Mouse (Mus musculus) hindbrain, embryonic 11.5 days (tissue): Measurements from ENCODE around the gene Fam228a. TPM values are rescaled to one million over a fixed set of nuclear protein-coding genes. Genes with fewer than 3 reads are reported as not detected.
"Not testable (repeated sequence)": the region's sequence is repeated elsewhere in the genome, so short reads cannot be mapped to it uniquely, and the experiment has no call there.

Experiments used
- ATAC-seq: fragments of 200-750 bp; cut with Nextera tagmentation; 2 replicates; pipeline ENCODE4 v1.8.0; 2017; ENCODE audit warnings: mild to moderate bottlenecking, moderate TSS enrichment, moderate library complexity; ENCODE audit not compliant: low FRiP score
- DNase-seq: peaks from one replicate; pipeline ENCODE4 v3.0.0-alpha.2; 2015; ENCODE audit warnings: low spot score
- H3K27ac ChIP-seq: fragments of 300-500 bp; sonication (generic); 2 replicates; pipeline ENCODE4 v1.5.1; 2014; ENCODE audit warnings: mild to moderate bottlenecking, low read depth, low read length
- H3K27me3 ChIP-seq: fragments of 300-500 bp; sonication (generic); 2 replicates; pipeline ENCODE4 v1.6.1; 2014; ENCODE audit warnings: mild to moderate bottlenecking, low read length, moderate library complexity, mixed read lengths; ENCODE audit not compliant: control insufficient read depth, insufficient read depth
- H3K36me3 ChIP-seq: fragments of 300-500 bp; sonication (generic); 2 replicates; pipeline ENCODE4 v1.6.1; 2014; ENCODE audit warnings: mild to moderate bottlenecking, low read length, moderate library complexity, mixed read lengths; ENCODE audit not compliant: control insufficient read depth, insufficient read depth
- H3K4me1 ChIP-seq: fragments of 300-500 bp; sonication (generic); replicated peaks from 2 replicates; pipeline ENCODE4 v1.6.1; 2014; ENCODE audit warnings: low read length, mixed read lengths; ENCODE audit not compliant: control insufficient read depth, insufficient read depth
- H3K4me2 ChIP-seq: fragments of 300-500 bp; sonication (generic); replicated peaks from 2 replicates; pipeline ENCODE4 v1.6.1; 2014; ENCODE audit warnings: mild to moderate bottlenecking, low read depth, low read length
- H3K4me3 ChIP-seq: fragments of 300-500 bp; sonication (generic); 2 replicates; pipeline ENCODE4 v1.5.1; 2014; ENCODE audit warnings: low read depth, low read length
- H3K9ac ChIP-seq: fragments of 300-500 bp; sonication (generic); 2 replicates; pipeline ENCODE4 v1.6.1; 2014; ENCODE audit warnings: low read depth, low read length
- H3K9me3 ChIP-seq: fragments of 300-500 bp; sonication (generic); 2 replicates; pipeline ENCODE4 v1.6.1; 2016; ENCODE audit warnings: low read length; ENCODE audit not compliant: control insufficient read depth
- WGBS: fragments of 180-500 bp; shearing (Covaris S2); extraction: QIAGEN DNeasy Blood & Tissue Kit; methylation state at CpG from one replicate; pipeline ENCODE4 v1.1.7; 2014; 5-methylcytosine and 5-hydroxymethylcytosine counted together
- polyA plus RNA-seq: library from polyadenylated mRNA; unstranded; fragments of >200 nt; fragmentation: Nextera tagmentation; extraction: Ambion mirVana; gene quantifications from 2 replicates; pipeline ENCODE4 v1.2.1, GENCODE M21; 2014

The Fam228a gene
- polyA plus RNA-seq, 1 experiment from 2014 or later: 1.4 TPM

GRCm38 (mm10) chr12:4708296-4708695, 29.9 kb downstream of the Fam228a start:
- no peak overlapping the region for H3K4me3 ChIP-seq
- ATAC-seq (no peak), DNase-seq (no peak)
- no peaks in the 10 kb centered on the region for H3K4me1 ChIP-seq
- no peak overlapping the region for H3K9ac ChIP-seq
- no peaks in the 10 kb centered on the region for H3K9me3 ChIP-seq
- H3K27me3 ChIP-seq: no peaks in the 10 kb centered on the region
- no peak overlapping the region for H3K27ac ChIP-seq
- no peak overlapping the region for H3K4me2 ChIP-seq
- WGBS: 81% methylated on average over 4 of the region's 4 CpGs
- H3K36me3 ChIP-seq: no peaks in the 10 kb centered on the region

DNA sequence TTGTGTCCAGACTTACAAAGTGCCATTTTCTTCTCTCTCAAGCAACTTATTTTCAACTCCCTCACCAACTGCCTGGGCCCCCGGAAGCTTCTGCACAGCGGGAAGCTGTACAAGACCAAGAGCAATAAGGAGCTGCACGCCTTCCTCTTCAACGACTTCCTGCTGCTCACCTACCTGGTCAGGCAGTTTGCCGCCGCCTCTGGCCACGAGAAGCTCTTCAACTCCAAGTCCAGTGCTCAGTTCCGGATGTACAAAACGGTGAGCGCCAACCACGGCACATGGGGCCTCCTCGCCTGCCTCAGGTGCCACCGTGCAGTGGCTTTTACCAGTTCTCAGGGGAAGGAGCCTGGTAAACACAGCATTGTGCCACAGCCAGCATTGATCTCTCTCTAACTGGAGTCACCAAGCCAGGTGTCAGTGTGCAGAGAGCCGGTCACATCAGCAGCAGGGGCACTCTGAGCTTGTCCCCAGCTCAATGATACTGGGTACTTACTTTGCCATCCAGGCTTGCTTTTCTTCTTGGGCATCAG, 30.7 kb downstream of the Fam228a start:
- Histone ChIP-seq H3K4me2 (no peak overlapping the region), H3K4me3 (no peak overlapping the region), H3K36me3 (no peaks in the 10 kb centered on the region), H3K27me3 (no peaks in the 10 kb centered on the region), H3K9ac (no peak overlapping the region), H3K4me1 (no peaks in the 10 kb centered on the region), H3K9me3 (no peaks in the 10 kb centered on the region), H3K27ac (no peak overlapping the region)
- 95% methylated on average over 14 of the region's 14 CpGs for WGBS
- no peak for ATAC-seq
- DNase-seq: no peak

DNA sequence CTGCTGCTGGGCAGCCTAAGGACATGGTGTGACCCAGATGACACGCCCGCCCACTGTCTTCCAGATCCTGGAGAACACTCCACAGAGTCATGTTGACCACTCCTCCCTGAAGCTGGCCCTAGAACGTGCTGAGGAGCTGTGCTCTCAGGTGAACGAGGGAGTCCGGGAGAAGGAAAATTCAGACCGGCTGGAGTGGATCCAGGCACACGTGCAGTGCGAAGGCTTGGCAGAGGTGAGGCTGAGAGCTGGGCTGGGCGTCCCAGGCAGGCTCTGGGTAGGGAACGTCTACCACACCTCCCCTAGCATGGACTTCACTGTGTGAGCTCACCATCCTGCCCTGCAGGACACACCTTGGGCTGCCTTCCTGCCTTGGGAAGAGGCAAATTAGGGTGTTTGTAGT, 31.3 kb downstream of the Fam228a start:
- ATAC-seq (no peak), DNase-seq (no peak)

DNA sequence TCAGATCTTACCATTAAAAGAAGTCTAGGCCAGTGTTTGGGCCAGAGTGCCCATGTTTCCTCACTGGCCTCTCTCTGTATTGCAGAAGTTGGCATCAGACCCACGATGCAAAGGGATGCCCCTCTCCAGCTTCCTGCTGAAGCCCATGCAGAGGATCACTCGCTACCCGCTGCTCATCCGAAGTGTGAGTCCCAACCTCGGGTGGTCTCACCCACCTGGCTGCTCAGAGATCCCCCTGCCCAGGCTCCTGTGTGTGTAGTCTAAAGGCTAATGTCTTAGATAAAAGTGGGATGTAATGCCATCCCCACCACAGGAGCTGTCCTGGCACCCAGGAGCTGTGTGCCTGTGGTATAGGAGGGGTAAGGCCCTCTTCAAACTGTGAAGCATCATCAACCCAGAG, 32.1 kb downstream of the Fam228a start:
- ATAC-seq: no peak
- no peaks in the 10 kb centered on the region for H3K36me3 ChIP-seq
- 93% methylated on average over 5 of the region's 5 CpGs for WGBS

More for the DNA sequence above, 31.3 kb downstream of the Fam228a start:
- H3K27ac ChIP-seq: no peak overlapping the region
- no peak overlapping the region for H3K9ac ChIP-seq
- 85% methylated on average over 10 of the region's 10 CpGs for WGBS
- H3K4me1 ChIP-seq: no peaks in the 10 kb centered on the region
- no peak overlapping the region for H3K4me2 ChIP-seq
- no peaks in the 10 kb centered on the region for H3K27me3 ChIP-seq
- H3K4me3 ChIP-seq: no peak overlapping the region
- no peaks in the 10 kb centered on the region for H3K36me3 ChIP-seq
- H3K9me3 ChIP-seq: no peaks in the 10 kb centered on the region

DNA sequence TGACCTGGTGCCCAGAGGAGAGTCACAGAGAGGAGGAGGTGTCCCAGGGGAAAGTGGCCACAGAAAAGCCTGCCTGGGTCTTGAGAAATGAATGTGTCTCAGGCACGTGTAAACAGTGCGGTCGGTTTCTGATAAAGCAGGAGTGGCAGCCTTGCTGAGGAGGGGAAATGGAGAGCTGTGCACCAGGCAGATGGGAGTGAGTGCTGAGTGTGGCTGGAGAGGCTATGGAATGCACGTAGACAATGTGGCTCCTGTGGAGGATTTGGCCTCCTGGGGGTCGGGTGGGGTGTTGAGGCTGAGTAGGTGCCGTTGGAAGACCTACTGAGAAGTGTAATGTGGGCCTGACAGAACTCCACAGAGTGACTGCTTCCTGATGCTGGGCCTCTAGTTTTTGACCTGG, 32.6 kb downstream of the Fam228a start:
- 79% methylated on average over 6 of the region's 6 CpGs for WGBS
- not testable (repeated sequence) for DNase-seq

More for the DNA sequence above, 32.1 kb downstream of the Fam228a start:
- Histone ChIP-seq H3K27me3 (no peaks in the 10 kb centered on the region), H3K4me3 (no peak overlapping the region), H3K4me1 (no peaks in the 10 kb centered on the region), H3K4me2 (no peak overlapping the region), H3K9me3 (no peaks in the 10 kb centered on the region), H3K27ac (no peak overlapping the region), H3K9ac (no peak overlapping the region)
- DNase-seq: no peak

DNA sequence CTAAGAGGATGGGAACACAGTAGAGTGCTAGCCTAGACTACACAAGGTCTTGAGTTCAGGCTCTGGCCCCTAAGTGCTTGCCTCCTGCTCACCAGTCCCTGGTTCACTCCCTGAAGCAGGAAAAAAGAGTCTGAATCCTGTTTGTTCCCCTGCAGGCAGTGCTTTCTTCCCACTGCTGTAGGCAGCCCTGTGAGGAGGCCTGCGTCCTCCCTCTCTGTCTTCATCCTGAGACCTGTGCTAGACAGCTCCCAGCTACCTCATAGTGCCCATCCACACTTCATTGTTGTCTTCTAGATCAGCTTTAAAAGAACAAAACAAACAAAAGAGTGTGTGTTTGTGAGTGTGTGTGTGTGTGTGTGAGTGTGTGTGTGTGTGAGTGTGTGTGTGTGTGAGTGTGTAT, 43.7 kb downstream of the Fam228a start:
- no peaks in the 10 kb centered on the region for H3K4me1 ChIP-seq
- DNase-seq: no peak
- no peak overlapping the region for H3K4me3 ChIP-seq
- no peak overlapping the region for H3K9ac ChIP-seq
- 80% methylated on average over 1 of the region's 1 CpGs for WGBS
- no peaks in the 10 kb centered on the region for H3K27me3 ChIP-seq
- no peak overlapping the region for H3K27ac ChIP-seq
- H3K9me3 ChIP-seq: no peaks in the 10 kb centered on the region
- no peaks in the 10 kb centered on the region for H3K36me3 ChIP-seq
- no peak overlapping the region for H3K4me2 ChIP-seq
- ATAC-seq: no peak

More for the DNA sequence above, 32.6 kb downstream of the Fam228a start:
- H3K27me3 ChIP-seq, H3K27ac ChIP-seq, H3K4me1 ChIP-seq, H3K9ac ChIP-seq, H3K4me2 ChIP-seq, H3K9me3 ChIP-seq, H3K4me3 ChIP-seq, ATAC-seq, H3K36me3 ChIP-seq: not testable (repeated sequence)

- no peak overlapping the region for H3K27ac ChIP-seq
- ATAC-seq: no peak
- H3K36me3 ChIP-seq: no peaks in the 10 kb centered on the region
- no peak overlapping the region for H3K4me3 ChIP-seq
- H3K9ac ChIP-seq: no peak overlapping the region
- no peak for DNase-seq
- no peaks in the 10 kb centered on the region for H3K9me3 ChIP-seq
- H3K4me1 ChIP-seq: no peaks in the 10 kb centered on the region
- H3K27me3 ChIP-seq: no peaks in the 10 kb centered on the region
- H3K4me2 ChIP-seq: no peak overlapping the region
- 79% methylated on average over 3 of the region's 3 CpGs for WGBS
These were observed 47.0 kb downstream of the Fam228a start for GRCm38 (mm10) chr12:4691193-4691592.

- no peaks in the 10 kb centered on the region for H3K27me3 ChIP-seq
- ATAC-seq (no peak), DNase-seq (no peak)
- H3K4me2 ChIP-seq: no peak overlapping the region
- no peak overlapping the region for H3K9ac ChIP-seq
- H3K9me3 ChIP-seq: no peaks in the 10 kb centered on the region
- no peak overlapping the region for H3K4me3 ChIP-seq
- no peaks in the 10 kb centered on the region for H3K4me1 ChIP-seq
- 92% methylated on average over 14 of the region's 14 CpGs for WGBS
- H3K27ac ChIP-seq: no peak overlapping the region
- H3K36me3 ChIP-seq: no peaks in the 10 kb centered on the region
These were observed 48.9 kb downstream of the Fam228a start for GRCm38 (mm10) chr12:4689341-4689740.

DNA sequence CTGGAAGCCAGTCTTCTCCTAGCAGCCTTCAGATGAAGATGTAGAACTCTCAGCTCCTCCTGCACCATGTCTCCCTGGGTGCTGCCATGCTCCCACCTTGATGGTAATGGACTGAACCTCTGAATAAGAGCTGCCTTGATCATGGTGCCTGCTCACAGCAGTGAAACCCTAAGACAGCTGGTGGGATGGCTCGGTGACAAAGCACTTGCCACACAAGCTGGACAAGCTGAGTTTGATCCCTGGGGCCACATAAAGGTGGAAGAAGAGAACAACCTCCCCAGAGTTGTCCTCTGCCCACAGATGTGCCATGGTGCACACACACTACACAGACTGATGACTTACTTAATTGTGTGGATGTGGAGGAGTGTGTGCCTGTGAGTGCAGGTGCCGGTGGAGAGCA, 49.8 kb downstream of the Fam228a start:
- Histone ChIP-seq H3K4me1 (no peaks in the 10 kb centered on the region), H3K4me2 (no peak overlapping the region), H3K9ac (no peak overlapping the region), H3K27ac (no peak overlapping the region), H3K36me3 (no peaks in the 10 kb centered on the region), H3K4me3 (no peak overlapping the region), H3K9me3 (no peaks in the 10 kb centered on the region), H3K27me3 (no peaks in the 10 kb centered on the region)
- WGBS: 95% methylated on average over 2 of the region's 2 CpGs
- no peak for DNase-seq
- ATAC-seq: no peak
